9 mouse cellular contexts compared by ENCODE assay signal in genomic region chr7:118592146-118592545, GRCm38 (mm10). TPM values are rescaled to one million over a fixed set of nuclear protein-coding genes. Genes with fewer than 3 reads are reported as not detected.
A peak's percentile ranks its signal among the peaks of the same experiment; 100 is the strongest.
DNase-seq lines count a peak whose midpoint lies in the region; ATAC-seq lines count a peak whose summit lies in the region.
"Had no signal": no experiment of that assay in that cellular context is flagged by ENCODE, and none has a peak within 500 bp of the region (broad histone marks: within the 10 kb centered on the region; RNA-seq: fewer than 3 reads in every experiment).

No protein-coding gene starts in this region.

- H3K36me3 ChIP-seq in hindbrain, embryonic 10.5 days = no peaks in the 10 kb centered on the region
- H3K36me3 ChIP-seq in hindbrain, embryonic 12.5 days = no peaks in the 10 kb centered on the region
- no peaks in the 10 kb centered on the region for H3K36me3 ChIP-seq in embryonic facial prominence, embryonic 11.5 days (replicated peaks; ENCODE audit: control insufficient read depth, insufficient read depth, low read depth, low read length)
- H3K36me3 ChIP-seq in hindbrain, embryonic 16.5 days (ENCODE audit: control insufficient read depth, insufficient read depth, low read length) = no peaks in the 10 kb centered on the region
- H3K36me3 ChIP-seq in neural tube, embryonic 12.5 days = no peaks in the 10 kb centered on the region
- H3K36me3 ChIP-seq in heart, embryonic 11.5 days (ENCODE audit: control insufficient read depth, insufficient read depth, low read length) = no peaks in the 10 kb centered on the region

- H3K9me3 ChIP-seq in hindbrain, embryonic 10.5 days = no peaks in the 10 kb centered on the region
- no peaks in the 10 kb centered on the region for H3K9me3 ChIP-seq in hindbrain, embryonic 12.5 days (replicated peaks)
- H3K9me3 ChIP-seq in embryonic facial prominence, embryonic 11.5 days (replicated peaks; ENCODE audit: control insufficient read depth, low read length) = no peaks in the 10 kb centered on the region
- no peaks in the 10 kb centered on the region; the same call in 1 of the 2 replicates for H3K9me3 ChIP-seq in hindbrain, embryonic 16.5 days (ENCODE audit: control insufficient read depth, low read length)
- no peaks in the 10 kb centered on the region for H3K9me3 ChIP-seq in neural tube, embryonic 12.5 days
- no peaks in the 10 kb centered on the region for H3K9me3 ChIP-seq in heart, embryonic 11.5 days (replicated peaks; ENCODE audit: control insufficient read depth, low read length)

- peaks cover 17% of the 10 kb centered on the region for H3K27me3 ChIP-seq in hindbrain, embryonic 10.5 days (ENCODE audit: insufficient read depth, poor library complexity, severe bottlenecking)
- H3K27me3 ChIP-seq in hindbrain, embryonic 12.5 days = peaks cover 11% of the 10 kb centered on the region
- H3K27me3 ChIP-seq in embryonic facial prominence, embryonic 11.5 days (ENCODE audit: control insufficient read depth, insufficient read depth, low read length) = peaks cover 6% of the 10 kb centered on the region
- H3K27me3 ChIP-seq in hindbrain, embryonic 16.5 days (replicated peaks; ENCODE audit: control insufficient read depth, insufficient read depth, low read length) = no peaks in the 10 kb centered on the region; the same call in none of the 2 replicates
- H3K27me3 ChIP-seq in neural tube, embryonic 12.5 days (replicated peaks) = 0 out of 2 replicates have a peak, but pooled peaks cover 9% of the 10 kb centered on the region
- H3K27me3 ChIP-seq in heart, embryonic 11.5 days (ENCODE audit: control insufficient read depth, insufficient read depth, low read length) = peaks cover 47% of the 10 kb centered on the region

- 34% methylated on average over 6 of the region's 6 CpGs for WGBS in hindbrain, embryonic 10.5 days
- WGBS in hindbrain, embryonic 12.5 days = 33% methylated on average over 6 of the region's 6 CpGs
- 15% methylated on average over 6 of the region's 6 CpGs for WGBS in embryonic facial prominence, embryonic 11.5 days
- WGBS in hindbrain, embryonic 16.5 days = 23% methylated on average over 6 of the region's 6 CpGs
- 34% methylated on average over 6 of the region's 6 CpGs for WGBS in neural tube, embryonic 12.5 days
- 36% methylated on average over 6 of the region's 6 CpGs for WGBS in heart, embryonic 11.5 days (ENCODE audit: insufficient replicate concordance)

- peak; percentile 27 for DNase-seq in hindbrain, embryonic 10.5 days (ENCODE audit: low spot score)
- peak; percentile 74 for DNase-seq in embryonic facial prominence, embryonic 11.5 days (ENCODE audit: low spot score)
- DNase-seq in cerebellum, adult 9-10 months = no peak
- no peak for DNase-seq in thymus, postnatal 14 days
- DNase-seq: cerebellum, adult 8-10 months had no signal

- no peak overlapping the region for H3K9ac ChIP-seq in hindbrain, embryonic 12.5 days
- 0 out of 2 replicates have a peak overlapping the region, but pooled peaks have one; percentile 18 for H3K9ac ChIP-seq in embryonic facial prominence, embryonic 11.5 days (replicated peaks; ENCODE audit: low read length)
- no peak overlapping the region for H3K9ac ChIP-seq in hindbrain, embryonic 16.5 days (ENCODE audit: low read depth, low read length)
- H3K9ac ChIP-seq in neural tube, embryonic 12.5 days = no peak overlapping the region
- H3K9ac ChIP-seq in heart, embryonic 11.5 days (ENCODE audit: low read depth, low read length) = no peak overlapping the region

- H3K4me1 ChIP-seq in hindbrain, embryonic 10.5 days (replicated peaks) = peaks cover 55% of the 10 kb centered on the region
- H3K4me1 ChIP-seq in hindbrain, embryonic 12.5 days = peaks cover 42% of the 10 kb centered on the region
- H3K4me1 ChIP-seq in embryonic facial prominence, embryonic 11.5 days (ENCODE audit: control insufficient read depth, insufficient read depth, low read length) = peaks cover 5% of the 10 kb centered on the region
- H3K4me1 ChIP-seq in hindbrain, embryonic 16.5 days (ENCODE audit: control insufficient read depth, insufficient read depth, low read depth, low read length) = peaks cover 20% of the 10 kb centered on the region
- peaks cover 36% of the 10 kb centered on the region for H3K4me1 ChIP-seq in neural tube, embryonic 12.5 days
- peaks cover 2% of the 10 kb centered on the region; the same call in 1 of the 2 replicates for H3K4me1 ChIP-seq in heart, embryonic 11.5 days (ENCODE audit: control insufficient read depth, insufficient read depth, low read length)

- ATAC-seq in hindbrain, embryonic 12.5 days (ENCODE audit: low FRiP score) = no peak
- no peak for ATAC-seq in embryonic facial prominence, embryonic 11.5 days (replicated peaks; ENCODE audit: insufficient number of reproducible peaks, low FRiP score, low TSS enrichment, low read depth)
- ATAC-seq in hindbrain, embryonic 16.5 days = peak; percentile 19; the same call in 1 of the 2 replicates
- no peak for ATAC-seq in neural tube, embryonic 12.5 days (ENCODE audit: low FRiP score, low read depth)
- ATAC-seq in heart, embryonic 11.5 days (replicated peaks; ENCODE audit: insufficient number of reproducible peaks, low FRiP score, low TSS enrichment) = no peak

- peak overlapping the region; percentile 93 for H3K27ac ChIP-seq in hindbrain, embryonic 10.5 days
- H3K27ac ChIP-seq in hindbrain, embryonic 12.5 days = no peak overlapping the region
- H3K27ac ChIP-seq in embryonic facial prominence, embryonic 11.5 days (replicated peaks; ENCODE audit: low read depth, low read length) = peak overlapping the region; percentile 10; the same call in 1 of the 2 replicates
- peak overlapping the region; percentile 76 for H3K27ac ChIP-seq in hindbrain, embryonic 16.5 days (ENCODE audit: low read depth, low read length)
- H3K27ac ChIP-seq in neural tube, embryonic 12.5 days = peak overlapping the region; percentile 4; the same call in 1 of the 2 replicates
- H3K27ac ChIP-seq in heart, embryonic 11.5 days (ENCODE audit: low read depth, low read length) = no peak overlapping the region

- H3K4me3 ChIP-seq in hindbrain, embryonic 10.5 days = 0 out of 2 replicates have a peak overlapping the region, but pooled peaks have one; percentile 6
- H3K4me3 ChIP-seq in hindbrain, embryonic 12.5 days = no peak overlapping the region
- H3K4me3 ChIP-seq in embryonic facial prominence, embryonic 11.5 days (ENCODE audit: low read depth, low read length) = no peak overlapping the region
- no peak overlapping the region for H3K4me3 ChIP-seq in hindbrain, embryonic 16.5 days (ENCODE audit: low read length)
- H3K4me3 ChIP-seq in neural tube, embryonic 12.5 days = no peak overlapping the region
- H3K4me3 ChIP-seq in heart, embryonic 11.5 days (ENCODE audit: low read depth, low read length) = no peak overlapping the region

- no peak overlapping the region for H3K4me2 ChIP-seq in hindbrain, embryonic 12.5 days (replicated peaks)
- H3K4me2 ChIP-seq in embryonic facial prominence, embryonic 11.5 days (ENCODE audit: low read depth, low read length) = peak overlapping the region; percentile 14; the same call in 1 of the 2 replicates
- no peak overlapping the region for H3K4me2 ChIP-seq in hindbrain, embryonic 16.5 days (ENCODE audit: low read length)
- no peak overlapping the region; the same call in 1 of the 2 replicates for H3K4me2 ChIP-seq in neural tube, embryonic 12.5 days (replicated peaks)
- no peak overlapping the region for H3K4me2 ChIP-seq in heart, embryonic 11.5 days

RNA-seq across cellular contexts. Expression of gene Tmc5, which starts 5.0 kb away (rescaled TPM):
- 0.22 and 0.51 TPM in 2 replicates for polyA plus RNA-seq in hindbrain, embryonic 10.5 days (2016; fragmentation: Nextera tagmentation; extraction: Ambion mirVana)
- polyA plus RNA-seq in hindbrain, embryonic 12.5 days (2016; fragmentation: Nextera tagmentation; extraction: Ambion mirVana) = 0.10 and 0.55 TPM in 2 replicates
- 0.15 TPM in 1 of 2 replicates, not detected in the other for polyA plus RNA-seq in embryonic facial prominence, embryonic 11.5 days (2014; fragmentation: Nextera tagmentation; extraction: Ambion mirVana)
- 0.21 and 0.24 TPM in 2 replicates for polyA plus RNA-seq in hindbrain, embryonic 16.5 days (2015; fragmentation: Nextera tagmentation; extraction: Ambion mirVana)
- 0.10 and 0.25 TPM in 2 replicates for polyA plus RNA-seq in neural tube, embryonic 12.5 days (2016; fragmentation: Nextera tagmentation; extraction: Ambion mirVana)
- 0.10 and 0.25 TPM in 2 replicates for polyA plus RNA-seq in heart, embryonic 11.5 days (2014; fragmentation: Nextera tagmentation; extraction: Ambion mirVana)

RNA-seq across cellular contexts. Expression of gene Tmc7, which starts 7.6 kb away (rescaled TPM):
- 8.4 and 8.6 TPM in 2 replicates for polyA plus RNA-seq in hindbrain, embryonic 10.5 days (2016; fragmentation: Nextera tagmentation; extraction: Ambion mirVana)
- polyA plus RNA-seq in hindbrain, embryonic 12.5 days (2016; fragmentation: Nextera tagmentation; extraction: Ambion mirVana) = 8.4 and 8.5 TPM in 2 replicates
- 5.9 and 7.3 TPM in 2 replicates for polyA plus RNA-seq in embryonic facial prominence, embryonic 11.5 days (2014; fragmentation: Nextera tagmentation; extraction: Ambion mirVana)
- 7.9 and 8.0 TPM in 2 replicates for polyA plus RNA-seq in hindbrain, embryonic 16.5 days (2015; fragmentation: Nextera tagmentation; extraction: Ambion mirVana)
- polyA plus RNA-seq in neural tube, embryonic 12.5 days (2016; fragmentation: Nextera tagmentation; extraction: Ambion mirVana) = 8.4 and 9.4 TPM in 2 replicates
- 1.9 and 2.6 TPM in 2 replicates for polyA plus RNA-seq in heart, embryonic 11.5 days (2014; fragmentation: Nextera tagmentation; extraction: Ambion mirVana)

RNA-seq across cellular contexts. Expression of gene Coq7, which starts 59.0 kb away (rescaled TPM):
- polyA plus RNA-seq in hindbrain, embryonic 10.5 days (2016; fragmentation: Nextera tagmentation; extraction: Ambion mirVana) = 122 and 128 TPM in 2 replicates
- polyA plus RNA-seq in hindbrain, embryonic 12.5 days (2016; fragmentation: Nextera tagmentation; extraction: Ambion mirVana) = 83.3 and 90.4 TPM in 2 replicates
- polyA plus RNA-seq in embryonic facial prominence, embryonic 11.5 days (2014; fragmentation: Nextera tagmentation; extraction: Ambion mirVana) = 107 and 110 TPM in 2 replicates
- 104 and 116 TPM in 2 replicates for polyA plus RNA-seq in hindbrain, embryonic 16.5 days (2015; fragmentation: Nextera tagmentation; extraction: Ambion mirVana)
- 100 and 101 TPM in 2 replicates for polyA plus RNA-seq in neural tube, embryonic 12.5 days (2016; fragmentation: Nextera tagmentation; extraction: Ambion mirVana)
- polyA plus RNA-seq in heart, embryonic 11.5 days (2014; fragmentation: Nextera tagmentation; extraction: Ambion mirVana) = 144 and 164 TPM in 2 replicates

Comparison
In these comparisons a context has a peak if more than half of its experiments do, and no peak if none do; other contexts are left out.
1. H3K27ac ChIP-seq: peak in hindbrain, embryonic 10.5 days (single experiment), embryonic facial prominence, embryonic 11.5 days (single experiment), hindbrain, embryonic 16.5 days (single experiment) and neural tube, embryonic 12.5 days (single experiment); none in hindbrain, embryonic 12.5 days (single experiment) and heart, embryonic 11.5 days (single experiment).
2. DNase-seq: peak in hindbrain, embryonic 10.5 days (single experiment) and embryonic facial prominence, embryonic 11.5 days (single experiment); none in cerebellum, adult 9-10 months (single experiment) and thymus, postnatal 14 days (single experiment).